Mouse (Mus musculus) brown adipose tissue, adult 24 weeks (tissue): Measurements from ENCODE around the gene Pcbp3. TPM values are rescaled to one million over a fixed set of nuclear protein-coding genes. Genes with fewer than 3 reads are reported as not detected.
"Not testable (repeated sequence)": the region's sequence is repeated elsewhere in the genome, so short reads cannot be mapped to it uniquely, and the experiment has no call there.

Experiments
- H3K27ac ChIP-seq: fragments of 200-500 bp; replicated peaks from 2 replicates; pipeline ENCODE4 v1.5.1; 2012; ENCODE audit warnings: low read depth, mild to moderate bottlenecking, low read length
- H3K4me1 ChIP-seq: fragments of 200-500 bp; 2 replicates; pipeline ENCODE4 v1.6.1; 2012; ENCODE audit warnings: low read length, mixed read lengths; ENCODE audit not compliant: control insufficient read depth, insufficient read depth, insufficient read length
- H3K4me3 ChIP-seq: fragments of 200-500 bp; 2 replicates; pipeline ENCODE4 v1.5.1; 2012; ENCODE audit warnings: low read depth, mild to moderate bottlenecking, low read length, moderate library complexity; ENCODE audit not compliant: insufficient read depth
- polyA plus RNA-seq: library from polyadenylated mRNA; stranded (reverse); fragments of >200 nt; gene quantifications from 2 replicates; pipeline ENCODE4 v1.2.4, GENCODE M21; 2012; ENCODE audit not compliant: missing spikeins, insufficient read depth, insufficient read length

The Pcbp3 gene
- polyA plus RNA-seq, 1 experiment, result 17.4 TPM

GRCm38 (mm10) chr10:76771086-76771485 is 190.6 kb downstream of the Pcbp3 start:
- Histone ChIP-seq H3K27ac (no peak overlapping the region), H3K4me1 (no peaks in the 10 kb centered on the region), H3K4me3 (no peak overlapping the region)

GRCm38 (mm10) chr10:76769581-76769980 is 192.1 kb downstream of the Pcbp3 start:
- no peak overlapping the region for H3K4me3 ChIP-seq
- no peaks in the 10 kb centered on the region for H3K4me1 ChIP-seq
- H3K27ac ChIP-seq, result no peak overlapping the region

- H3K4me3 ChIP-seq, result no peak overlapping the region
- no peaks in the 10 kb centered on the region for H3K4me1 ChIP-seq
- H3K27ac ChIP-seq, result no peak overlapping the region
Measured at GRCm38 (mm10) chr10:76766196-76766595, 195.5 kb downstream of the Pcbp3 start.

- Histone ChIP-seq H3K4me3 (no peak overlapping the region), H3K27ac (no peak overlapping the region), H3K4me1 (no peaks in the 10 kb centered on the region)
Measured at GRCm38 (mm10) chr10:76764927-76765326, 196.8 kb downstream of the Pcbp3 start.

- no peak overlapping the region for H3K4me3 ChIP-seq
- no peak overlapping the region for H3K27ac ChIP-seq
- no peaks in the 10 kb centered on the region for H3K4me1 ChIP-seq
Measured at GRCm38 (mm10) chr10:76763016-76763415, 198.7 kb downstream of the Pcbp3 start.

GRCm38 (mm10) chr10:76762411-76762810 is 199.3 kb downstream of the Pcbp3 start:
- H3K27ac ChIP-seq, result no peak overlapping the region
- H3K4me3 ChIP-seq, result no peak overlapping the region
- no peaks in the 10 kb centered on the region for H3K4me1 ChIP-seq

- no peak overlapping the region for H3K4me3 ChIP-seq
- H3K4me1 ChIP-seq, result no peaks in the 10 kb centered on the region
- no peak overlapping the region for H3K27ac ChIP-seq
Measured at GRCm38 (mm10) chr10:76759878-76760277, 201.8 kb downstream of the Pcbp3 start.

- Histone ChIP-seq H3K4me3 (no peak overlapping the region), H3K27ac (no peak overlapping the region), H3K4me1 (no peaks in the 10 kb centered on the region)
Measured at GRCm38 (mm10) chr10:76753640-76754039, 208.0 kb downstream of the Pcbp3 start.

GRCm38 (mm10) chr10:76744267-76744666 is 217.4 kb downstream of the Pcbp3 start:
- not testable (repeated sequence) for H3K4me3 ChIP-seq, H3K27ac ChIP-seq

GRCm38 (mm10) chr10:76736764-76737163 is 224.9 kb downstream of the Pcbp3 start:
- Histone ChIP-seq H3K4me1 (peaks cover 5% of the 10 kb centered on the region; the same call in 1 of the 2 replicates), H3K27ac (no peak overlapping the region), H3K4me3 (no peak overlapping the region)

More at GRCm38 (mm10) chr10:76744267-76744666, 217.4 kb downstream of the Pcbp3 start:
- H3K4me1 ChIP-seq, result not testable (repeated sequence)

- no peak overlapping the region for H3K27ac ChIP-seq
- no peak overlapping the region for H3K4me3 ChIP-seq
- H3K4me1 ChIP-seq, result peaks cover 9% of the 10 kb centered on the region
Measured at GRCm38 (mm10) chr10:76734979-76735378, 226.7 kb downstream of the Pcbp3 start.

GRCm38 (mm10) chr10:76733677-76734068 is 228.0 kb downstream of the Pcbp3 start:
- peak overlapping the region; percentile 1 for H3K27ac ChIP-seq
- H3K4me3 ChIP-seq, result 0 out of 2 replicates have a peak overlapping the region, but pooled peaks have one; percentile 1

GRCm38 (mm10) chr10:76732881-76733676 is 228.6 kb downstream of the Pcbp3 start:
- peak overlapping the region; percentile 15; the same call in 1 of the 2 replicates for H3K27ac ChIP-seq

More at GRCm38 (mm10) chr10:76733677-76734068, 228.0 kb downstream of the Pcbp3 start:
- peaks cover 9% of the 10 kb centered on the region for H3K4me1 ChIP-seq

GRCm38 (mm10) chr10:76732391-76732790 is 229.3 kb downstream of the Pcbp3 start:
- peaks cover 9% of the 10 kb centered on the region for H3K4me1 ChIP-seq
- peak overlapping the region; percentile 15 for H3K27ac ChIP-seq
- no peak overlapping the region for H3K4me3 ChIP-seq

More at GRCm38 (mm10) chr10:76732881-76733676, 228.6 kb downstream of the Pcbp3 start:
- H3K4me3 ChIP-seq, result 0 out of 2 replicates have a peak overlapping the region, but pooled peaks have one; percentile 1
- H3K4me1 ChIP-seq, result peaks cover 9% of the 10 kb centered on the region

- Histone ChIP-seq H3K27ac (peak overlapping the region; percentile 15), H3K4me1 (peaks cover 9% of the 10 kb centered on the region), H3K4me3 (no peak overlapping the region)
Measured at GRCm38 (mm10) chr10:76731621-76732239, 230.0 kb downstream of the Pcbp3 start.
